Mouse (Mus musculus): ENCODE results near the gene Foxo3. TPM values are rescaled to one million over a fixed set of nuclear protein-coding genes. Genes with fewer than 3 reads are reported as not detected.

Gene Foxo3
- polyA plus RNA-seq (2014; fragmentation: Nextera tagmentation; extraction: Ambion mirVana): 6.3 and 7.1 TPM in 2 replicates

- ATAC-seq (ENCODE audit: insufficient number of reproducible peaks, insufficient read depth, low FRiP score, low read depth): peak; percentile 79
- Histone ChIP-seq H3K4me1 (ENCODE audit: control insufficient read depth in 2 of 2, insufficient read depth in 2 of 2, low read length in 2 of 2) (peaks cover 16 to 30% of the 10 kb centered on the region in 2 experiments), H3K27ac (replicated peaks in 1 of 2; ENCODE audit: control insufficient read depth in 1 of 2, insufficient read depth in 1 of 2, low read depth in 2 of 2, low read length in 2 of 2) (peak within 1 kb of the TSS; percentile 96 to 97), H3K27me3 (ENCODE audit: control insufficient read depth, insufficient read depth, low read length) (no peaks in the 10 kb centered on the region), H3K36me3 (ENCODE audit: control insufficient read depth, insufficient read depth, low read length) (no peaks in the 10 kb centered on the region; the same call in 1 of the 2 replicates), H3K4me3 (ENCODE audit: control insufficient read depth in 1 of 2, insufficient read depth in 1 of 2, low read depth in 1 of 2, low read length in 2 of 2) (peak within 1 kb of the TSS; percentile 81 to 90), H3K4me2 (ENCODE audit: low read length) (peak within 1 kb of the TSS; percentile 99), H3K9ac (ENCODE audit: low read length) (peak within 1 kb of the TSS; percentile 92), H3K9me3 (ENCODE audit: control insufficient read depth, low read length) (no peaks in the 10 kb centered on the region)
- under 1% methylated on average over 83 of the region's 88 CpGs for WGBS
Measured at GRCm38 (mm10) chr10:42276507-42277345, at the start of gene Foxo3. Gene Foxo3 (minus strand): TSS chr10:42276755.

- no peak overlapping the region for H3K9ac ChIP-seq (ENCODE audit: low read length)
- 0 out of 2 replicates have a peak, but pooled peaks cover 7% of the 10 kb centered on the region for H3K36me3 ChIP-seq (ENCODE audit: control insufficient read depth, insufficient read depth, low read length)
- H3K4me1 ChIP-seq (ENCODE audit: control insufficient read depth in 2 of 2, insufficient read depth in 2 of 2, low read length in 2 of 2): no peaks in the 10 kb centered on the region
- no peaks in the 10 kb centered on the region for H3K9me3 ChIP-seq (ENCODE audit: control insufficient read depth, low read length)
- no peak overlapping the region for H3K4me3 ChIP-seq (ENCODE audit: control insufficient read depth in 1 of 2, insufficient read depth in 1 of 2, low read depth in 1 of 2, low read length in 2 of 2)
- 92% methylated on average over 10 of the region's 10 CpGs for WGBS
- no peak overlapping the region for H3K27ac ChIP-seq (replicated peaks in 1 of 2; ENCODE audit: control insufficient read depth in 1 of 2, insufficient read depth in 1 of 2, low read depth in 2 of 2, low read length in 2 of 2)
- no peak for ATAC-seq (ENCODE audit: insufficient number of reproducible peaks, insufficient read depth, low FRiP score, low read depth)
- no peak overlapping the region for H3K4me2 ChIP-seq (ENCODE audit: low read length)
- H3K27me3 ChIP-seq (ENCODE audit: control insufficient read depth, insufficient read depth, low read length): no peaks in the 10 kb centered on the region
Measured at GRCm38 (mm10) chr10:42325305-42325704, 48.8 kb upstream of the Foxo3 start.

- no peak overlapping the region for H3K9ac ChIP-seq (ENCODE audit: low read length)
- ATAC-seq (ENCODE audit: insufficient number of reproducible peaks, insufficient read depth, low FRiP score, low read depth): no peak
Measured at GRCm38 (mm10) chr10:42323978-42324377, 47.4 kb upstream of the Foxo3 start.

GRCm38 (mm10) chr10:42313222-42313786 lies 36.7 kb upstream of the Foxo3 start:
- H3K4me2 ChIP-seq (ENCODE audit: low read length): peak overlapping the region; percentile 30; the same call in 1 of the 2 replicates
- H3K4me3 ChIP-seq (ENCODE audit: control insufficient read depth in 1 of 2, insufficient read depth in 1 of 2, low read depth in 1 of 2, low read length in 2 of 2): peak overlapping the region in 1 of 2 experiments; percentile 20; a peak in 1 of 4 replicates
- no peak for ATAC-seq (ENCODE audit: insufficient number of reproducible peaks, insufficient read depth, low FRiP score, low read depth)
- H3K36me3 ChIP-seq (ENCODE audit: control insufficient read depth, insufficient read depth, low read length): peaks cover 26% of the 10 kb centered on the region
- H3K9ac ChIP-seq (ENCODE audit: low read length): no peak overlapping the region
- 58% methylated on average over 22 of the region's 22 CpGs for WGBS
- peak overlapping the region in 1 of 2 experiments; percentile 22; a peak in 2 of 4 replicates for H3K27ac ChIP-seq (replicated peaks in 1 of 2; ENCODE audit: control insufficient read depth in 1 of 2, insufficient read depth in 1 of 2, low read depth in 2 of 2, low read length in 2 of 2)
- H3K27me3 ChIP-seq (ENCODE audit: control insufficient read depth, insufficient read depth, low read length): no peaks in the 10 kb centered on the region
- H3K9me3 ChIP-seq (ENCODE audit: control insufficient read depth, low read length): no peaks in the 10 kb centered on the region
- peaks cover 2 to 3% of the 10 kb centered on the region in 2 experiments; a peak in 1 of 4 replicates for H3K4me1 ChIP-seq (ENCODE audit: control insufficient read depth in 2 of 2, insufficient read depth in 2 of 2, low read length in 2 of 2)

More at GRCm38 (mm10) chr10:42323978-42324377, 47.4 kb upstream of the Foxo3 start:
- H3K4me1 ChIP-seq (ENCODE audit: control insufficient read depth in 2 of 2, insufficient read depth in 2 of 2, low read length in 2 of 2): no peaks in the 10 kb centered on the region
- H3K36me3 ChIP-seq (ENCODE audit: control insufficient read depth, insufficient read depth, low read length): 0 out of 2 replicates have a peak, but pooled peaks cover 7% of the 10 kb centered on the region
- no peaks in the 10 kb centered on the region for H3K27me3 ChIP-seq (ENCODE audit: control insufficient read depth, insufficient read depth, low read length)
- no peaks in the 10 kb centered on the region for H3K9me3 ChIP-seq (ENCODE audit: control insufficient read depth, low read length)
- H3K27ac ChIP-seq (replicated peaks in 1 of 2; ENCODE audit: control insufficient read depth in 1 of 2, insufficient read depth in 1 of 2, low read depth in 2 of 2, low read length in 2 of 2): no peak overlapping the region
- no peak overlapping the region for H3K4me2 ChIP-seq (ENCODE audit: low read length)
- no peak overlapping the region for H3K4me3 ChIP-seq (ENCODE audit: control insufficient read depth in 1 of 2, insufficient read depth in 1 of 2, low read depth in 1 of 2, low read length in 2 of 2)

- Histone ChIP-seq H3K9ac (ENCODE audit: low read length) (no peak overlapping the region), H3K36me3 (ENCODE audit: control insufficient read depth, insufficient read depth, low read length) (peaks cover 21% of the 10 kb centered on the region), H3K4me2 (ENCODE audit: low read length) (no peak overlapping the region), H3K4me1 (ENCODE audit: control insufficient read depth in 2 of 2, insufficient read depth in 2 of 2, low read length in 2 of 2) (peaks cover 2 to 3% of the 10 kb centered on the region in 2 experiments; a peak in 1 of 4 replicates), H3K27me3 (ENCODE audit: control insufficient read depth, insufficient read depth, low read length) (no peaks in the 10 kb centered on the region), H3K4me3 (ENCODE audit: control insufficient read depth in 1 of 2, insufficient read depth in 1 of 2, low read depth in 1 of 2, low read length in 2 of 2) (no peak overlapping the region), H3K27ac (replicated peaks in 1 of 2; ENCODE audit: control insufficient read depth in 1 of 2, insufficient read depth in 1 of 2, low read depth in 2 of 2, low read length in 2 of 2) (no peak overlapping the region), H3K9me3 (ENCODE audit: control insufficient read depth, low read length) (no peaks in the 10 kb centered on the region)
- ATAC-seq (ENCODE audit: insufficient number of reproducible peaks, insufficient read depth, low FRiP score, low read depth): no peak
- 75% methylated on average over 1 of the region's 1 CpGs for WGBS
Measured at GRCm38 (mm10) chr10:42312557-42312956, 36.0 kb upstream of the Foxo3 start.

- Histone ChIP-seq H3K27me3 (ENCODE audit: control insufficient read depth, insufficient read depth, low read length) (no peaks in the 10 kb centered on the region), H3K4me3 (ENCODE audit: control insufficient read depth in 1 of 2, insufficient read depth in 1 of 2, low read depth in 1 of 2, low read length in 2 of 2) (peak overlapping the region; percentile 36; a peak in 3 of 4 replicates), H3K4me1 (ENCODE audit: control insufficient read depth in 2 of 2, insufficient read depth in 2 of 2, low read length in 2 of 2) (peaks cover 2 to 3% of the 10 kb centered on the region in 2 experiments; a peak in 1 of 4 replicates), H3K36me3 (ENCODE audit: control insufficient read depth, insufficient read depth, low read length) (peaks cover 12% of the 10 kb centered on the region; the same call in 1 of the 2 replicates), H3K9me3 (ENCODE audit: control insufficient read depth, low read length) (no peaks in the 10 kb centered on the region), H3K9ac (ENCODE audit: low read length) (peak overlapping the region; percentile 57), H3K27ac (replicated peaks in 1 of 2; ENCODE audit: control insufficient read depth in 1 of 2, insufficient read depth in 1 of 2, low read depth in 2 of 2, low read length in 2 of 2) (no peak overlapping the region), H3K4me2 (ENCODE audit: low read length) (peak overlapping the region; percentile 68)
- no peak for ATAC-seq (ENCODE audit: insufficient number of reproducible peaks, insufficient read depth, low FRiP score, low read depth)
- 27% methylated on average over 8 of the region's 8 CpGs for WGBS
Measured at GRCm38 (mm10) chr10:42308687-42308987, 32.1 kb upstream of the Foxo3 start.

- Histone ChIP-seq H3K27ac (replicated peaks in 1 of 2; ENCODE audit: control insufficient read depth in 1 of 2, insufficient read depth in 1 of 2, low read depth in 2 of 2, low read length in 2 of 2) (no peak overlapping the region), H3K4me3 (ENCODE audit: control insufficient read depth in 1 of 2, insufficient read depth in 1 of 2, low read depth in 1 of 2, low read length in 2 of 2) (peak overlapping the region; percentile 36), H3K9ac (ENCODE audit: low read length) (peak overlapping the region; percentile 57), H3K36me3 (ENCODE audit: control insufficient read depth, insufficient read depth, low read length) (peaks cover 11% of the 10 kb centered on the region; the same call in 1 of the 2 replicates), H3K27me3 (ENCODE audit: control insufficient read depth, insufficient read depth, low read length) (no peaks in the 10 kb centered on the region), H3K9me3 (ENCODE audit: control insufficient read depth, low read length) (no peaks in the 10 kb centered on the region), H3K4me2 (ENCODE audit: low read length) (peak overlapping the region; percentile 68), H3K4me1 (ENCODE audit: control insufficient read depth in 2 of 2, insufficient read depth in 2 of 2, low read length in 2 of 2) (peaks cover under 1 to 3% of the 10 kb centered on the region in 2 experiments; a peak in 1 of 4 replicates)
- ATAC-seq (ENCODE audit: insufficient number of reproducible peaks, insufficient read depth, low FRiP score, low read depth): no peak; the same call in 1 of the 2 replicates
- WGBS: 8% methylated on average over 20 of the region's 20 CpGs
Measured at GRCm38 (mm10) chr10:42307980-42308686, 31.6 kb upstream of the Foxo3 start.

Data from heart, embryonic 14.5 days (tissue).